17 mouse cellular contexts compared by ENCODE assay signal in genomic region chr2:170139411-170140046, GRCm38 (mm10). TPM values are rescaled to one million over a fixed set of nuclear protein-coding genes. Genes with fewer than 3 reads are reported as not detected.
DNase-seq lines count a peak whose midpoint lies in the region; ATAC-seq and TF ChIP-seq lines count a peak whose summit lies in the region.
"Had no signal": no experiment of that assay in that cellular context is flagged by ENCODE, and none has a peak within 500 bp of the region (broad histone marks: within the 10 kb centered on the region; RNA-seq: fewer than 3 reads in every experiment).

No protein-coding gene starts in this region.

- peak; percentile 84 for DNase-seq in lung, postnatal 0 days (ENCODE audit: low spot score)
- DNase-seq in lung, adult 18-20 months = no peak
- no peak for DNase-seq in intestine, embryonic 14.5 days (ENCODE audit: low spot score)
- no peak for DNase-seq in hindbrain, embryonic 14.5 days (ENCODE audit: low spot score)
- no peak for DNase-seq in cerebellum, postnatal 25 days
- DNase-seq in layer of hippocampus, adult 8-10 months (ENCODE audit: low spot score in 2 of 2) = no peak
- DNase-seq: adrenal gland, postnatal 10 days; cerebellum, adult 11-12 months; heart, adult 2 months; kidney, adult 8-10 months; kidney, postnatal 25 days; midbrain, embryonic 14.5 days had no signal

- TF ChIP-seq CTCF in lung, postnatal 0 days (IDR thresholded peaks at IDR 0.05) = no peak

- H3K36me3 ChIP-seq in lung, postnatal 0 days (ENCODE audit: insufficient read depth, low read length) = no peaks in the 10 kb centered on the region
- no peaks in the 10 kb centered on the region for H3K36me3 ChIP-seq in intestine, embryonic 14.5 days (ENCODE audit: control insufficient read depth, insufficient read depth, low read length)
- H3K36me3 ChIP-seq in liver, embryonic 16.5 days (ENCODE audit: control insufficient read depth, insufficient read depth) = peaks cover 3% of the 10 kb centered on the region; the same call in 1 of the 2 replicates
- H3K36me3 ChIP-seq in hindbrain, embryonic 14.5 days (replicated peaks; ENCODE audit: control insufficient read depth, insufficient read depth) = no peaks in the 10 kb centered on the region
- H3K36me3 ChIP-seq: forebrain, embryonic 10.5 days; heart, embryonic 15.5 days; neural tube, embryonic 15.5 days had no signal

- H3K9ac ChIP-seq in lung, postnatal 0 days (replicated peaks; ENCODE audit: low read depth) = no peak overlapping the region
- no peak overlapping the region for H3K9ac ChIP-seq in intestine, embryonic 14.5 days (ENCODE audit: low read length)
- no peak overlapping the region for H3K9ac ChIP-seq in liver, embryonic 16.5 days (ENCODE audit: low read depth, low read length)
- H3K9ac ChIP-seq in hindbrain, embryonic 14.5 days = no peak overlapping the region
- H3K9ac ChIP-seq: heart, embryonic 15.5 days; neural tube, embryonic 15.5 days had no signal

- no peak overlapping the region for H3K4me2 ChIP-seq in lung, postnatal 0 days (replicated peaks; ENCODE audit: low read depth, low read length)
- H3K4me2 ChIP-seq in intestine, embryonic 14.5 days (ENCODE audit: low read length) = no peak overlapping the region
- H3K4me2 ChIP-seq in liver, embryonic 16.5 days (ENCODE audit: low read depth, low read length) = peak overlapping the region; percentile 23; the same call in 1 of the 2 replicates
- H3K4me2 ChIP-seq in hindbrain, embryonic 14.5 days (replicated peaks) = no peak overlapping the region
- H3K4me2 ChIP-seq: heart, embryonic 15.5 days; neural tube, embryonic 15.5 days had no signal

- H3K4me3 ChIP-seq in lung, postnatal 0 days (ENCODE audit: low read depth, low read length) = no peak overlapping the region
- H3K4me3 ChIP-seq in intestine, embryonic 14.5 days (ENCODE audit: low read depth, low read length) = no peak overlapping the region
- H3K4me3 ChIP-seq in liver, embryonic 16.5 days (ENCODE audit: low read depth, low read length) = 0 out of 2 replicates have a peak overlapping the region, but pooled peaks have one; percentile 7
- no peak overlapping the region for H3K4me3 ChIP-seq in hindbrain, embryonic 14.5 days (replicated peaks; ENCODE audit: low read length)
- H3K4me3 ChIP-seq: forebrain, embryonic 10.5 days; heart, adult 2 months; heart, embryonic 15.5 days; myocyte; neural tube, embryonic 15.5 days had no signal

- no peaks in the 10 kb centered on the region for H3K9me3 ChIP-seq in lung, postnatal 0 days (ENCODE audit: low read length)
- no peaks in the 10 kb centered on the region for H3K9me3 ChIP-seq in intestine, embryonic 14.5 days (ENCODE audit: control insufficient read depth, low read length)
- H3K9me3 ChIP-seq in liver, embryonic 16.5 days (replicated peaks; ENCODE audit: control insufficient read depth, low read length) = no peaks in the 10 kb centered on the region
- no peaks in the 10 kb centered on the region for H3K9me3 ChIP-seq in hindbrain, embryonic 14.5 days (ENCODE audit: control insufficient read depth, low read length)
- H3K9me3 ChIP-seq: forebrain, embryonic 10.5 days; heart, embryonic 15.5 days; neural tube, embryonic 15.5 days had no signal

- H3K4me1 ChIP-seq in lung, postnatal 0 days (ENCODE audit: insufficient read depth, low read depth, low read length) = 0 out of 2 replicates have a peak, but pooled peaks cover 2% of the 10 kb centered on the region
- H3K4me1 ChIP-seq in intestine, embryonic 14.5 days (replicated peaks; ENCODE audit: control insufficient read depth, insufficient read depth, low read length) = peaks cover 12% of the 10 kb centered on the region; the same call in 1 of the 2 replicates
- peaks cover 29% of the 10 kb centered on the region for H3K4me1 ChIP-seq in liver, embryonic 16.5 days (ENCODE audit: control insufficient read depth, low read depth, low read length)
- no peaks in the 10 kb centered on the region for H3K4me1 ChIP-seq in hindbrain, embryonic 14.5 days (replicated peaks; ENCODE audit: control insufficient read depth, insufficient read depth, low read length)
- H3K4me1 ChIP-seq: heart, embryonic 15.5 days had no signal

- no peak overlapping the region for H3K27ac ChIP-seq in lung, postnatal 0 days (ENCODE audit: low read length)
- H3K27ac ChIP-seq in intestine, embryonic 14.5 days (ENCODE audit: low read depth) = peak overlapping the region; percentile 30; the same call in 1 of the 2 replicates
- peak overlapping the region; percentile 40 for H3K27ac ChIP-seq in liver, embryonic 16.5 days (ENCODE audit: low read length)
- H3K27ac ChIP-seq in hindbrain, embryonic 14.5 days = no peak overlapping the region
- H3K27ac ChIP-seq: forebrain, embryonic 10.5 days; heart, adult 2 months; heart, embryonic 15.5 days; neural tube, embryonic 15.5 days had no signal

- peak; percentile 78 for ATAC-seq in lung, postnatal 0 days
- peak; percentile 26; the same call in 1 of the 2 replicates for ATAC-seq in intestine, embryonic 14.5 days (replicated peaks; ENCODE audit: low FRiP score, low TSS enrichment, low read depth)
- peak; percentile 37 for ATAC-seq in liver, embryonic 16.5 days (ENCODE audit: low read depth)
- ATAC-seq in hindbrain, embryonic 14.5 days (ENCODE audit: low FRiP score) = no peak

- no peak for TF ChIP-seq EP300 in lung, postnatal 0 days (IDR thresholded peaks at IDR 0.05)

- WGBS in lung, postnatal 0 days = 22% methylated on average over 9 of the region's 9 CpGs
- WGBS in intestine, embryonic 14.5 days = 26% methylated on average over 9 of the region's 9 CpGs
- 60% methylated on average over 9 of the region's 9 CpGs for WGBS in liver, embryonic 16.5 days (ENCODE audit: insufficient replicate concordance)
- 83% methylated on average over 9 of the region's 9 CpGs for WGBS in hindbrain, embryonic 14.5 days

- H3K27me3 ChIP-seq in lung, postnatal 0 days (replicated peaks; ENCODE audit: insufficient read depth, low read length) = no peaks in the 10 kb centered on the region
- no peaks in the 10 kb centered on the region for H3K27me3 ChIP-seq in intestine, embryonic 14.5 days (replicated peaks; ENCODE audit: control insufficient read depth, insufficient read depth, low read length)
- H3K27me3 ChIP-seq in liver, embryonic 16.5 days (ENCODE audit: control insufficient read depth, insufficient read depth, low read depth, low read length) = no peaks in the 10 kb centered on the region
- no peaks in the 10 kb centered on the region for H3K27me3 ChIP-seq in hindbrain, embryonic 14.5 days (ENCODE audit: control insufficient read depth, insufficient read depth, low read length)
- H3K27me3 ChIP-seq: heart, embryonic 15.5 days; neural tube, embryonic 15.5 days had no signal

RNA-seq across cellular contexts. Expression of gene Zfp217, which starts 8.4 kb away (rescaled TPM):
- polyA plus RNA-seq in lung, postnatal 0 days (2015; fragmentation: Nextera tagmentation; extraction: Ambion mirVana) = 4.0 and 4.4 TPM in 2 replicates
- 3.8 and 4.3 TPM in 2 replicates for polyA plus RNA-seq in intestine, embryonic 14.5 days (2014; fragmentation: Nextera tagmentation; extraction: Ambion mirVana)
- polyA plus RNA-seq in liver, embryonic 16.5 days (2015; fragmentation: Nextera tagmentation; extraction: Ambion mirVana) = 4.2 and 5.7 TPM in 2 replicates
- 0.98 and 1.5 TPM in 2 replicates for polyA plus RNA-seq in hindbrain, embryonic 14.5 days (2014; fragmentation: Nextera tagmentation; extraction: Ambion mirVana)
- total RNA-seq in layer of hippocampus, adult 8-10 months (2022) = 1 to 10 TPM; 3.2 to 5.3 (median 4.5) TPM

Comparison
In these comparisons a context has a peak if more than half of its experiments do, and no peak if none do; other contexts are left out.
1. H3K27ac ChIP-seq: peak in intestine, embryonic 14.5 days (single experiment) and liver, embryonic 16.5 days (single experiment); none in lung, postnatal 0 days (single experiment) and hindbrain, embryonic 14.5 days (single experiment).